Mouse (Mus musculus) forebrain, embryonic 14.5 days (tissue): ENCODE data around the gene Epha4. TPM values are rescaled to one million over a fixed set of nuclear protein-coding genes. Genes with fewer than 3 reads are reported as not detected.

Experiments
- ATAC-seq: fragments of 200-750 bp; cut with Nextera tagmentation; 2 replicates; pipeline ENCODE4 v1.8.0; 2017; ENCODE audit warnings: mild to moderate bottlenecking, moderate library complexity
- DNase-seq: peaks from one replicate; pipeline ENCODE4 v3.0.0-alpha.2; 2015; ENCODE audit warnings: low spot score
- H3K27ac ChIP-seq: fragments of 300-500 bp; sonication (generic); 2 replicates; pipeline ENCODE4 v1.5.1; 2014; ENCODE audit warnings: low read depth, mild to moderate bottlenecking, control low read depth, low read length, moderate library complexity
- H3K27me3 ChIP-seq: fragments of 300-500 bp; sonication (generic); replicated peaks from 2 replicates; pipeline ENCODE4 v1.6.1; 2014; ENCODE audit warnings: low read length, control low read depth, mixed read lengths; ENCODE audit not compliant: control insufficient read depth, insufficient read depth
- H3K36me3 ChIP-seq: fragments of 300-500 bp; sonication (generic); 2 replicates; pipeline ENCODE4 v1.6.1; 2014; ENCODE audit warnings: low read length, control low read depth; ENCODE audit not compliant: control insufficient read depth, insufficient read depth
- H3K4me1 ChIP-seq: fragments of 300-500 bp; sonication (generic); 2 replicates; pipeline ENCODE4 v1.6.1; 2014; ENCODE audit warnings: antibody characterized with exemption, low read length, control low read depth; ENCODE audit not compliant: control insufficient read depth, insufficient read depth
- H3K4me2 ChIP-seq: fragments of 300-500 bp; sonication (generic); 2 replicates; pipeline ENCODE4 v1.6.1; 2014; ENCODE audit warnings: mild to moderate bottlenecking, control low read depth, low read length
- H3K4me3 ChIP-seq: fragments of 300-500 bp; sonication (generic); 2 replicates; pipeline ENCODE4 v1.5.1; 2014; ENCODE audit warnings: low read depth, low read length, control low read depth
- H3K9ac ChIP-seq: fragments of 300-500 bp; sonication (generic); 2 replicates; pipeline ENCODE4 v1.6.1; 2014; ENCODE audit warnings: mild to moderate bottlenecking, low read length, control low read depth, moderate library complexity
- H3K9me3 ChIP-seq: fragments of 300-500 bp; sonication (generic); replicated peaks from 2 replicates; pipeline ENCODE4 v1.6.1; 2016; ENCODE audit warnings: low read length, control low read depth, mixed read lengths; ENCODE audit not compliant: control insufficient read depth
- WGBS: fragments of 180-500 bp; shearing (Covaris S2); extraction: QIAGEN DNeasy Blood & Tissue Kit; methylation state at CpG from one replicate; pipeline ENCODE4 v1.1.7; 2014; 5-methylcytosine and 5-hydroxymethylcytosine counted together
- polyA plus RNA-seq: library from polyadenylated mRNA; unstranded; fragments of >200 nt; fragmentation: Nextera tagmentation; extraction: Ambion mirVana; gene quantifications from 2 replicates; pipeline ENCODE4 v1.2.1, GENCODE M21; 2014

Epha4 gene
- polyA plus RNA-seq, 1 experiment from 2014 or later, result 85.7 TPM

DNA sequence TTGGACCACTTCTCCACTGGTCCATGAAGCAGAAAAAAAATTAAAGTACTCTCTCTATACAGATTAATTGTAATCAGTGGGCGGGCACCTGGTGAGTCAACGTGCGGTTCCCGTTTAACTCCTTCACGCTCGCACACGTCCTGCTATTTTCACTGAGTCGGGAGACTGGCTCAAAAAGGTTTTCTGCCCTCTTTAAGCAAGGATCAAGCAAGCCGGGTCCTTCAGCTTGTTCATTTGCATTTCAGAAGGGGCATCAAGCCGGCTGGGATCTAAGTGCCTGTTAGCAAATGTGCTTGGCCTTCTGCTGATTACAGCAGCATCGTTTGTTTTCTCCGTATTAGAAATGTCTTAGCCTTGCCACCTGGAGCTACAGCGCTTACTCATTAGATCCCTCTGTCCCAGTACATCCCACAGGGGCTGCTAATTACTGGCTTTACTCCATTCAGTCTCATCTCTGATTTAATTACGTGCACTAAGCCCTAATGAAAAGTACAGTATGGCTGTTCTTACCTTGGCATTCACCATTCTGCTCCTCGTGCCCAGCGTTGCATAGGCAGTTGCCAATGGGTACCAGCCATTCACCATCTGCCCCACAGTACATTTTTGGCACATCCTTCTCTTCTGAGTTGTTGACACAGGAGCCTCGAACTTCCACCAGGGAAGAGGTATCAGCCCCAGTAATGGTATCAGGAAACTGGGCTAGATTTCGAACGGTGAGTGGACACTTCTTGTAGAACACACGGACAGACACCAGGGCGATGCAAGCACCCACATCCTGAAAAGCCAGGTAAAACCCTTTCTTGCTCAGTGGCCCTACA is 8.6 kb downstream of the Epha4 start:
- 10% methylated on average over 21 of the region's 21 CpGs for WGBS
- Histone ChIP-seq H3K4me1 (peaks cover 80% of the 10 kb centered on the region), H3K27ac (peak overlapping the region; percentile 73)

DNA sequence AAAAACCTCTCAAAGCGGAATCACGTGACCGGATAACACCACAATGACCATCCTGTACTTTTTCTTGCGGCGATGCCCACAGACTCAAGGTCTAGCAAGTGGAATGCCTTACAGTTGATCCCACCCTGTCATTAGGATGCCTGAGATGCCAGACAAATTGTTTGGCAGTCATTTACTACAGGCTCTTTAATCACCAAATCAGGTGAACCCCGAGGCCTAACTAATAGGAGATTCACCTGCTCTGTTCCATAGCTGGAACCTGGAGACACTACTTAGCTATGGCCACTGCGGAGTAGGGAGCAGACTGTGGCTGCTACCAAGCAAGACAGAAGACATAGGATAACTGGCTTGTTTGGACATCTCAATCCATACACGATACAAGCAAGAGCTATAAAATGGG is 9.6 kb downstream of the Epha4 start:
- no peaks in the 10 kb centered on the region for H3K27me3 ChIP-seq
- WGBS, result 42% methylated on average over 8 of the region's 8 CpGs
- DNase-seq (no peak), ATAC-seq (no peak)
- peak overlapping the region; percentile 23 for H3K4me3 ChIP-seq
- H3K4me1 ChIP-seq, result peaks cover 85% of the 10 kb centered on the region
- peak overlapping the region; percentile 62 for H3K4me2 ChIP-seq
- H3K27ac ChIP-seq, result peak overlapping the region; percentile 73; the same call in 1 of the 2 replicates
- peaks cover 26% of the 10 kb centered on the region for H3K36me3 ChIP-seq
- H3K9me3 ChIP-seq, result no peaks in the 10 kb centered on the region
- H3K9ac ChIP-seq, result peak overlapping the region; percentile 40

More for the DNA sequence above, 8.6 kb downstream of the Epha4 start:
- H3K4me2 ChIP-seq, result peak overlapping the region; percentile 62
- no peaks in the 10 kb centered on the region for H3K9me3 ChIP-seq
- H3K9ac ChIP-seq, result peak overlapping the region; percentile 40
- H3K4me3 ChIP-seq, result peak overlapping the region; percentile 23
- DNase-seq (peak; percentile 94), ATAC-seq (peak; percentile 88)
- H3K27me3 ChIP-seq, result no peaks in the 10 kb centered on the region
- peaks cover 30% of the 10 kb centered on the region for H3K36me3 ChIP-seq

DNA sequence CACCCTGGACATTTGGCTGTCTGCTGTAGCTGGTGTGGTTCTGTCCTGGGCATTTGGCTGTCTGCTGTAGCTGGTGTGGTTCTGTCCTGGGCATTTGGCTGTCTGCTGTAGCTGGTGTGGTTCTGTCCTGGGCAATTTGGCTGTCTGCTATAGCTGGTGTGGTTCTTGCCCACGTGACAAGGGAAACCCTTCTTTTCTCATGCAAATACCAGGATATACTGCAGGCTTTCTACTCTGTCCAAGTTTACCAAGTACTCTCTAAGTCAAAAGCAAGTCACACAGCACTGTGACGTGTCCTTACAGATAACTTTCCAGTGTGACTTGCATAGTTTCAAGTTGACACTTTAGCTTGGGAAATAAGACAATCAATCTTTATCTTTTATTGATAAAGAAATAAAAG is 10.1 kb downstream of the Epha4 start:
- peak overlapping the region; percentile 21; the same call in 1 of the 2 replicates for H3K9ac ChIP-seq
- 8% methylated on average over 2 of the region's 2 CpGs for WGBS

DNA sequence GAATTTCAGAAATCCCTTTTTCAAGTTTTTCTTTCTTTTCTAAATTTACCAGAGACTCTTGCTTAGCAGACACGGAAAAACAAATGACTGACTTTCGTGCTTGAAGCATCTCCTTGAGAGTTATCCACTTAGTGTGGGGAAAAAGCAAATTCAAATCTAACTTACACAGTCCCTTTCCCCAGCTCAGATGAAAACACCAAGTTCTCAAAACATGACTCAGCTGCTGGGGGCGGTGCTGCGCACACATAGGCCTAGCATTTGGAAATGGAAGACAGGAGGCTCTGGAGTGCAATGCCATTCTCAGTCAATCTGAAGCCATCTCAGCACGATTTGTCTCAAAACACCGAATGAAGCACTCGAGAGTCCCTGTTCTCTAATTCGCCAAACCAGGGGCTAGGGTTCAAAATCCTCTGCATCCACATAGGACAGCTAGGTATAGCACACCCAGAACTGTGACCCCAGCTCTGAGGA is 11.1 kb downstream of the Epha4 start:
- peak overlapping the region; percentile 23 for H3K4me3 ChIP-seq
- ATAC-seq, result no peak
- WGBS, result 42% methylated on average over 8 of the region's 8 CpGs
- peak; percentile 61 for DNase-seq
- H3K4me2 ChIP-seq, result peak overlapping the region; percentile 62
- H3K36me3 ChIP-seq, result peaks cover 22% of the 10 kb centered on the region
- H3K9me3 ChIP-seq, result no peaks in the 10 kb centered on the region
- H3K27ac ChIP-seq, result no peak overlapping the region
- H3K27me3 ChIP-seq, result no peaks in the 10 kb centered on the region
- peaks cover 82% of the 10 kb centered on the region for H3K4me1 ChIP-seq
- peak overlapping the region; percentile 42 for H3K9ac ChIP-seq

More for the DNA sequence above, 10.1 kb downstream of the Epha4 start:
- no peak overlapping the region for H3K27ac ChIP-seq
- H3K4me1 ChIP-seq, result peaks cover 86% of the 10 kb centered on the region
- ATAC-seq (no peak), DNase-seq (peak; percentile 35)
- H3K4me2 ChIP-seq, result peak overlapping the region; percentile 62
- H3K9me3 ChIP-seq, result no peaks in the 10 kb centered on the region
- peaks cover 26% of the 10 kb centered on the region for H3K36me3 ChIP-seq
- no peaks in the 10 kb centered on the region for H3K27me3 ChIP-seq
- H3K4me3 ChIP-seq, result peak overlapping the region; percentile 23

DNA sequence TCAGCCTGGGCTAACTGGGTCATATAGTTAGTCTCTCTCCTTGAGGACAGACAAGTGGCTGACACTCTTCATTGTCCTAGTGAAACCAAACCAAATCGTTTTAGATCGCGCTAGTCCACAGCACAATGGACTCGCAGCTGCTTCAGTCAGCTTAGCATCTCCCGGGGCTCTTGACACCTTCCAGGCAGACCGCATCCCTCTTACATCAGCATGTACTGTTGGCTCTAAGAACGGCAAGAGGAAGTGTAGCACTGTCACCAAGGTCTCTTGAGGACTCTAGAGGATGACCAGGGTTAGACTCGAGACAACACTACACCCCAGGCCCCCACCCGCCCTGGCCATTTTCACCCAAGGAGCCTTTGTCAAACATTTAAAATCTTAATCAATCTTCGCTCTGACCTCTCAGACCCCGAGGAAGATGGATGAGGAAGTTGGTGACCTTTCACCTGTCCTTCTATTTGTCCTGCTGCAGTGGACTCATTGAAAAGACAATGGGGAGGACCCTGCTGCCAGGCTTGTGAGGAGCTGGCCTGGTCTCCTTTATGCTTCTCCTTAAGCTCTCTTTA is 12.3 kb downstream of the Epha4 start:
- Histone ChIP-seq H3K36me3 (peaks cover 20% of the 10 kb centered on the region), H3K4me2 (peak overlapping the region; percentile 62), H3K4me1 (peaks cover 82% of the 10 kb centered on the region), H3K9me3 (no peaks in the 10 kb centered on the region), H3K27me3 (no peaks in the 10 kb centered on the region), H3K4me3 (peak overlapping the region; percentile 23), H3K27ac (no peak overlapping the region; the same call in 1 of the 2 replicates), H3K9ac (peak overlapping the region; percentile 25; the same call in 1 of the 2 replicates)
- ATAC-seq, result no peak
- DNase-seq, result peak; percentile 55
- 6% methylated on average over 11 of the region's 11 CpGs for WGBS

DNA sequence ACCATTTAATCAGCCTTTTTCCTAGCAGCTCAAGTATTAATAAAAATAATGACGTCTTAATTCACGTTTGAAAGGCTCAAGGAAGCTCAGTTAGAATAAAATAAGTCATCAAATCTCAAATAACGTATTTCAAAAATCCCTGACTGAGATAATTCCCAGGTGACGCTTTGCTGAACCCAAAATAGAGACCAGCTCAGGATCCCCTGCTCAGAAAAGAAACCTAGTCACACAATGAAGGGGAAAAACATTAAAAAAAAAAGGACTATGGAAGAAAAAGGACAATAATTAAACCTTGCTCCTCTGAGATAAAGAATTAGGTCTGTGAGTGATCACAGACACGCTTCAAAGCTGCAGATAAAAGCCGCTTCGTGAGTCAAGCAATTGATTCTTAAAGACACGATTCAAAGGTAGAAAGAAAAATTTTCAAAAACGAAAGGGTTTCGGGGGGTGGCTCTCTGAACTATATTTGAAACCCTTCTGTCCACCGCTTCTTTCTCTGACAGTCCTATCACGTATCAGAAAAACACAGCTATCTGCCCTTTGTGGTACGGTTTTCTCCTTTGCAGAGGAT is 13.4 kb downstream of the Epha4 start:
- Histone ChIP-seq H3K9me3 (no peaks in the 10 kb centered on the region), H3K9ac (peak overlapping the region; percentile 33; the same call in 1 of the 2 replicates), H3K4me3 (peak overlapping the region; percentile 8; the same call in 1 of the 2 replicates), H3K27ac (no peak overlapping the region; the same call in 1 of the 2 replicates), H3K27me3 (no peaks in the 10 kb centered on the region), H3K4me1 (peaks cover 82% of the 10 kb centered on the region), H3K36me3 (peaks cover 12% of the 10 kb centered on the region), H3K4me2 (peak overlapping the region; percentile 62)
- DNase-seq (no peak), ATAC-seq (no peak)
- WGBS, result 37% methylated on average over 13 of the region's 13 CpGs

DNA sequence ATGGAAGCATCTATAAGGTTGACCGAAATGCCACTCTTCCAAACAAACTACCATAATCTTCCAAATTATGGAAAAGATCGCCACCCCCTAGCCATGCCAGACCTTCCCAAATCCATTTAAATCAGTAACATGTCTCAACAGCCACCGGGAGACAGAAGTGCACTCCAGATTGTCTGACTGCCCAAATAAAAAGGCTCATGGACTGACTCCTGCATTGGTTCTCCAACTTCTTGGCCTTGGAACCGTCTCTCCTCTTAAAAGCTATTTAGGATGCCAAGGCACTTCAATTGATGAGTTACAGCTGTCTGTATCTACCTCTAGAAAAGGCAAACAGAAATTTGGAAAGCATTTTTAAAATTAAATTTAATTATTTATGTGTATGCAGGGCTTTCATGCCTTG is 17.4 kb downstream of the Epha4 start:
- H3K36me3 ChIP-seq, result no peaks in the 10 kb centered on the region; the same call in 1 of the 2 replicates
- DNase-seq (no peak), ATAC-seq (no peak)

DNA sequence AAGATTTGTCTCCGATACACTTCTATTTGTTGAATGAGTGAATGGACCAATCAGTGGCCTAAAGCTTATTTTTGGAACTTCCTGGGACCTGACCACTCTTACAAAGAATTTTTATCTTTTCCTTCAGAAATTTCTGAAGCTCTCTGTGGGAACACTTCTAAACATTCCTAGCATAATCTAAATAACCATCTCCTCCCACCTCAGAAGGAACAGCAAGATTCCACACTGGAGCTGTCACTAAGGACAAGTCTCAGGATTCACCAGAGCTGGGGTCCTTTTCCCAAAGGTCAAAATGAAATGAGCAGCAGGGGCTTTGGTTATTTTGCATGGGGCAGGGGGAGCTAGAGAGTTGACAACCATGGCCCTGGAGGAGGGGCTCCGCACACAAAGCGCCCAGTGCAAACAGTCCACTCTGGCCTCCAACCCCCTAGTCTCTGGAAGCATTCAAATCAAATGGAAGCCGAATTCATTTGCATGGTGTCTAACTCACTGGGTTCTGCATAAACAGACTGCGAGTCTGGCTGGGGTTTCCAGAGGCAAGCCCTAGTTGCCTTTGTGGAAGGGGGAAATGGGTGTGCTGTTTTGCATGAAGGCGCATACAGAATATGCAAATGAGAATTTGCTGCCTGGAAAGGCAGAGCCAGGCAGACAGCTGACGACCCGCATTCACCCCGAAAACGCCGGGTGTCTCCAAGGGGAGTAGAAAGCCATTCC is 18.3 kb downstream of the Epha4 start:
- no peaks in the 10 kb centered on the region for H3K36me3 ChIP-seq
- no peaks in the 10 kb centered on the region for H3K27me3 ChIP-seq
- ATAC-seq (peak; percentile 89), DNase-seq (peak; percentile 96)
- H3K4me3 ChIP-seq, result no peak overlapping the region
- 4% methylated on average over 11 of the region's 11 CpGs for WGBS
- peaks cover 78% of the 10 kb centered on the region for H3K4me1 ChIP-seq
- peak overlapping the region; percentile 2; the same call in 1 of the 2 replicates for H3K9ac ChIP-seq
- H3K9me3 ChIP-seq, result no peaks in the 10 kb centered on the region
- H3K4me2 ChIP-seq, result peak overlapping the region; percentile 35
- H3K27ac ChIP-seq, result peak overlapping the region; percentile 71

More for the DNA sequence above, 17.4 kb downstream of the Epha4 start:
- WGBS, result 27% methylated on average over 4 of the region's 4 CpGs
- Histone ChIP-seq H3K9ac (no peak overlapping the region), H3K27me3 (no peaks in the 10 kb centered on the region), H3K4me2 (peak overlapping the region; percentile 35), H3K27ac (peak overlapping the region; percentile 71), H3K4me3 (no peak overlapping the region), H3K9me3 (no peaks in the 10 kb centered on the region), H3K4me1 (peaks cover 81% of the 10 kb centered on the region)
